Mouse (Mus musculus): Measurements from ENCODE around the gene Zfp575.

Zfp575 gene

GRCm38 (mm10) chr7:24600941-24601597, 13.6 kb upstream of the Zfp575 start:
- peak; percentile 80 to 84 for DNase-seq

GRCm38 (mm10) chr7:24599211-24600067, 12.0 kb upstream of the Zfp575 start:
- no peak for DNase-seq

- no peak for DNase-seq
Measured at GRCm38 (mm10) chr7:24598121-24598520, 10.7 kb upstream of the Zfp575 start.

GRCm38 (mm10) chr7:24595464-24595863, 8.0 kb upstream of the Zfp575 start:
- no peak for DNase-seq

- DNase-seq, result no peak
Measured at GRCm38 (mm10) chr7:24594309-24594803, 6.9 kb upstream of the Zfp575 start.

GRCm38 (mm10) chr7:24593621-24594308, 6.3 kb upstream of the Zfp575 start:
- DNase-seq, result peak; percentile 72 to 74

GRCm38 (mm10) chr7:24592781-24593180, 5.3 kb upstream of the Zfp575 start:
- no peak for DNase-seq

GRCm38 (mm10) chr7:24592163-24592562, 4.7 kb upstream of the Zfp575 start:
- DNase-seq, result no peak

- no peak for DNase-seq
Measured at GRCm38 (mm10) chr7:24591735-24592134, 4.3 kb upstream of the Zfp575 start.

- DNase-seq, result no peak
Measured at GRCm38 (mm10) chr7:24588336-24588735, 895 bp upstream of the Zfp575 start.

GRCm38 (mm10) chr7:24586828-24587227, 613 bp downstream of the Zfp575 start:
- no peak for DNase-seq

- DNase-seq, result no peak
Measured at GRCm38 (mm10) chr7:24585995-24586394, 1.4 kb downstream of the Zfp575 start.

- DNase-seq, result no peak
Measured at GRCm38 (mm10) chr7:24584876-24585275, 2.6 kb downstream of the Zfp575 start.

- DNase-seq, result no peak
Measured at GRCm38 (mm10) chr7:24577811-24578210, 9.6 kb downstream of the Zfp575 start.

GRCm38 (mm10) chr7:24574224-24574796, 13.1 kb downstream of the Zfp575 start:
- no peak for DNase-seq

- no peak for DNase-seq
Measured at GRCm38 (mm10) chr7:24572455-24572854, 15.0 kb downstream of the Zfp575 start.

GRCm38 (mm10) chr7:24571071-24571470, 16.4 kb downstream of the Zfp575 start:
- DNase-seq, result no peak

- DNase-seq, result no peak
Measured at GRCm38 (mm10) chr7:24568512-24568911, 18.9 kb downstream of the Zfp575 start.

- no peak for DNase-seq
Measured at GRCm38 (mm10) chr7:24566206-24566605, 21.2 kb downstream of the Zfp575 start.

GRCm38 (mm10) chr7:24565627-24566026, 21.8 kb downstream of the Zfp575 start:
- DNase-seq, result no peak

GRCm38 (mm10) chr7:24564607-24565265, 22.7 kb downstream of the Zfp575 start:
- DNase-seq, result peak; percentile 37 to 45

GRCm38 (mm10) chr7:24563837-24564206, 23.6 kb downstream of the Zfp575 start:
- no peak for DNase-seq

Measured in thymus, adult 18-20 months (tissue).